Mouse (Mus musculus) MEL (cell line): ENCODE measurements around the gene Olfr215. TPM values are rescaled to one million over a fixed set of nuclear protein-coding genes. Genes with fewer than 3 reads are reported as not detected.
"Not testable (repeated sequence)": the region's sequence is repeated elsewhere in the genome, so short reads cannot be mapped to it uniquely, and the experiment has no call there.

Experiments
- DNase-seq: peaks from one replicate; pipeline ENCODE4 v3.0.0; 2011; ENCODE audit warnings: low read depth, low spot score
- H3K27ac ChIP-seq: 2 replicates; pipeline ENCODE4 v1.5.1; 2012; ENCODE audit warnings: low read depth, mild to moderate bottlenecking, control low read depth, low read length, moderate library complexity; ENCODE audit not compliant: control insufficient read depth
- H3K27me3 ChIP-seq, 2 experiments: fragments of 150-350 bp in 1 of 2; sonication (generic) in 1 of 2; 2 replicates each; pipeline ENCODE4 v1.6.1; 2012; ENCODE audit warnings: low read length in 2 of 2, mild to moderate bottlenecking in 2 of 2, improper control_type of control experiment in 1 of 2, moderate library complexity in 1 of 2; ENCODE audit not compliant: insufficient read depth in 2 of 2, control insufficient read depth in 1 of 2
- H3K36me3 ChIP-seq, 2 experiments: 2 replicates each; pipeline ENCODE4 v1.6.1; 2012 to 2014; ENCODE audit warnings: low read length in 2 of 2, improper control_type of control experiment in 1 of 2, inconsistent platforms in 1 of 2, mild to moderate bottlenecking in 1 of 2; ENCODE audit not compliant: insufficient read depth in 2 of 2, control insufficient read depth in 1 of 2
- H3K4me1 ChIP-seq, 2 experiments: fragments of 150-350 bp in 1 of 2; sonication (generic) in 1 of 2; 2 replicates each; pipeline ENCODE4 v1.6.1; 2012; ENCODE audit warnings: low read length in 2 of 2, improper control_type of control experiment in 1 of 2, mild to moderate bottlenecking in 1 of 2; ENCODE audit not compliant: insufficient read depth in 2 of 2, control insufficient read depth in 1 of 2
- H3K4me3 ChIP-seq, 2 experiments: fragments of 150-350 bp in 1 of 2; sonication (generic) in 1 of 2; 2 replicates each; pipeline ENCODE4 v1.5.1; 2012; ENCODE audit warnings: low read depth in 2 of 2, low read length in 2 of 2, mild to moderate bottlenecking in 2 of 2, moderate library complexity in 2 of 2, control low read depth in 1 of 2, improper control_type of control experiment in 1 of 2; ENCODE audit not compliant: control insufficient read depth in 1 of 2, insufficient read depth in 1 of 2
- H3K79me2 ChIP-seq: 2 replicates; pipeline ENCODE4 v1.6.1; 2012; ENCODE audit warnings: mild to moderate bottlenecking, low read length, moderate library complexity; ENCODE audit not compliant: control insufficient read depth, poor library complexity, insufficient read depth
- H3K9ac ChIP-seq: 2 replicates; pipeline ENCODE4 v1.6.1; 2012; ENCODE audit warnings: low read depth, mild to moderate bottlenecking, control low read depth, low read length, moderate library complexity; ENCODE audit not compliant: control insufficient read depth, poor library complexity, severe bottlenecking
- H3K9me3 ChIP-seq: fragments of 150-350 bp; sonication (generic); replicated peaks from 2 replicates; pipeline ENCODE4 v1.6.1; 2012; ENCODE audit warnings: mild to moderate bottlenecking, low read length, improper control_type of control experiment, moderate library complexity; ENCODE audit not compliant: insufficient read depth
- BHLHE40 ChIP-seq: IDR thresholded peaks from 2 replicates; pipeline ENCODE4 v1.6.1; 2012; ENCODE audit warnings: low read depth, mild to moderate bottlenecking, inconsistent platforms, low read length, improper control_type of control experiment, borderline replicate concordance
- CTCF ChIP-seq, 3 experiments: IDR thresholded peaks in 2 of 3; conservative IDR thresholded peaks in 1 of 3; 2 replicates each; pipeline ENCODE4 v1.5.1; 2011 to 2012; ENCODE audit warnings: low read length in 3 of 3, low read depth in 2 of 3, mild to moderate bottlenecking in 2 of 3, improper control_type of control experiment in 1 of 3, inconsistent platforms in 1 of 3, mixed read lengths in 1 of 3, moderate library complexity in 1 of 3; ENCODE audit not compliant: control insufficient read depth in 1 of 3, insufficient read depth in 1 of 3, poor library complexity in 1 of 3, severe bottlenecking in 1 of 3
- ELF1 ChIP-seq: IDR thresholded peaks from 2 replicates; pipeline ENCODE4 v1.6.1; 2014; ENCODE audit warnings: low read depth, mild to moderate bottlenecking, inconsistent platforms, low read length, improper control_type of control experiment, moderate library complexity
- EP300 ChIP-seq, 2 experiments: IDR thresholded peaks; 2 replicates each; pipeline ENCODE4 v1.6.1; 2011; ENCODE audit warnings: improper control_type of control experiment in 2 of 2, low read length in 2 of 2, low read depth in 1 of 2, mild to moderate bottlenecking in 1 of 2
- JUND ChIP-seq: IDR thresholded peaks from 2 replicates; pipeline ENCODE4 v1.6.1; 2011; ENCODE audit warnings: low read depth, mild to moderate bottlenecking, improper control_type of control experiment, low read length
- KAT2A ChIP-seq: conservative IDR thresholded peaks from 2 replicates; pipeline ENCODE4 v1.6.1; 2012; ENCODE audit warnings: low read depth, low read length, improper control_type of control experiment, inconsistent platforms
- MAFK ChIP-seq: IDR thresholded peaks from 2 replicates; pipeline ENCODE4 v1.6.1; 2011; ENCODE audit warnings: low read depth, mild to moderate bottlenecking, low read length, improper control_type of control experiment, borderline replicate concordance
- MXI1 ChIP-seq: IDR thresholded peaks from 2 replicates; pipeline ENCODE4 v1.6.1; 2011; ENCODE audit warnings: mild to moderate bottlenecking, low read depth, low read length, improper control_type of control experiment
- NELFE ChIP-seq: IDR thresholded peaks from 2 replicates; pipeline ENCODE4 v1.6.1; 2011; ENCODE audit warnings: low read depth, low read length, improper control_type of control experiment
- SIN3A ChIP-seq: IDR thresholded peaks from 2 replicates; pipeline ENCODE4 v1.6.1; 2012; ENCODE audit warnings: low read length, improper control_type of control experiment, inconsistent platforms
- SMC3 ChIP-seq: IDR thresholded peaks from 2 replicates; pipeline ENCODE4 v1.6.1; 2011; ENCODE audit warnings: low read depth, low read length, improper control_type of control experiment
- TCF12 ChIP-seq: IDR thresholded peaks from 2 replicates; pipeline ENCODE4 v1.6.1; 2014; ENCODE audit warnings: low read depth, mild to moderate bottlenecking, inconsistent platforms, low read length, improper control_type of control experiment, moderate library complexity
- UBTF ChIP-seq: IDR thresholded peaks from 2 replicates; pipeline ENCODE4 v1.6.1; 2012; ENCODE audit warnings: low read depth, mild to moderate bottlenecking, inconsistent platforms, low read length, improper control_type of control experiment, moderate library complexity, borderline replicate concordance; ENCODE audit not compliant: insufficient read depth
- USF2 ChIP-seq, 2 experiments: IDR thresholded peaks; 2 replicates each; pipeline ENCODE4 v1.6.1; 2011 to 2012; ENCODE audit warnings: improper control_type of control experiment in 2 of 2, low read length in 2 of 2, borderline replicate concordance in 1 of 2, inconsistent platforms in 1 of 2, low read depth in 1 of 2, mild to moderate bottlenecking in 1 of 2; ENCODE audit not compliant: insufficient read depth in 1 of 2
- ZKSCAN1 ChIP-seq: IDR thresholded peaks from 2 replicates; pipeline ENCODE4 v1.6.1; 2012; ENCODE audit warnings: low read depth, mild to moderate bottlenecking, inconsistent platforms, low read length, improper control_type of control experiment, moderate library complexity
- polyA plus RNA-seq, 2 experiments: library from polyadenylated mRNA; stranded (reverse) in 1 of 2; unstranded in 1 of 2; fragments of >175 nt in 1 of 2; fragments of >200 nt in 1 of 2; gene quantifications; 2 replicates each; pipeline versions ENCODE4 v1.2.1 to v1.2.4; 2012; ENCODE audit warnings: low replicate concordance in 2 of 2, low read depth in 1 of 2; ENCODE audit not compliant: insufficient read length in 2 of 2, insufficient read depth in 1 of 2, missing spikeins in 1 of 2
- total RNA-seq: library from RNA; depleted of rRNA; stranded (reverse); fragments of 300-350 nt; gene quantifications from 2 replicates; pipeline ENCODE4 v1.2.3, GENCODE M21; 2012

Gene Olfr215
- total and polyA plus RNA-seq, 3 experiments, result 0.04 TPM; not detected in 2

- H3K9ac ChIP-seq, result no peak overlapping the region
- DNase-seq, result no peak
Measured at GRCm38 (mm10) chr6:116629766-116630165, 45.8 kb upstream of the Olfr215 start.

GRCm38 (mm10) chr6:116628539-116629171 lies 44.7 kb upstream of the Olfr215 start, which contains the start of gene Zfp422:
Zfp422 (minus strand) TSS chr6:116628999.
- H3K36me3 ChIP-seq, result no peaks in the 10 kb centered on the region
- H3K27ac ChIP-seq, result no peak within 1 kb of the TSS
- H3K9ac ChIP-seq, result no peak within 1 kb of the TSS
- no peak for DNase-seq
- no peaks in the 10 kb centered on the region for H3K9me3 ChIP-seq
- no peaks in the 10 kb centered on the region for H3K4me1 ChIP-seq
- no peak for TF ChIP-seq MXI1
- TF ChIP-seq SMC3, result no peak
- TF ChIP-seq UBTF, result no peak
- no peak for TF ChIP-seq ZKSCAN1
- TF ChIP-seq EP300 (IDR thresholded peaks at IDR 0.05; ENCODE audit: low read depth in 1 of 2, low read length in 2 of 2), result no peak
- no peak for TF ChIP-seq CTCF (IDR thresholded peaks at IDR 0.05 in 2 of 3, conservative IDR thresholded peaks at IDR 0.05 in 1 of 3; ENCODE audit: control insufficient read depth in 1 of 3, insufficient read depth in 1 of 3, low read depth in 2 of 3, low read length in 3 of 3, poor library complexity in 1 of 3, severe bottlenecking in 1 of 3)
- no peak for TF ChIP-seq MAFK
- TF ChIP-seq KAT2A, result no peak
- no peak for TF ChIP-seq TCF12
- TF ChIP-seq JUND, result no peak
- H3K27me3 ChIP-seq, result no peaks in the 10 kb centered on the region
- H3K4me3 ChIP-seq, result no peak within 1 kb of the TSS
- H3K79me2 ChIP-seq, result no peaks in the 10 kb centered on the region

More at GRCm38 (mm10) chr6:116629766-116630165, 45.8 kb upstream of the Olfr215 start:
- Histone ChIP-seq H3K27ac (no peak overlapping the region), H3K27me3 (no peaks in the 10 kb centered on the region), H3K4me1 (no peaks in the 10 kb centered on the region), H3K4me3 (no peak overlapping the region), H3K36me3 (no peaks in the 10 kb centered on the region)
- TF ChIP-seq JUND (no peak), CTCF (IDR thresholded peaks at IDR 0.05 in 2 of 3, conservative IDR thresholded peaks at IDR 0.05 in 1 of 3; ENCODE audit: control insufficient read depth in 1 of 3, insufficient read depth in 1 of 3, low read depth in 2 of 3, low read length in 3 of 3, poor library complexity in 1 of 3, severe bottlenecking in 1 of 3) (no peak), TCF12 (no peak), KAT2A (no peak), ZKSCAN1 (no peak)
- TF ChIP-seq, all 39 proteins: peak for 0
- H3K9me3 ChIP-seq, result no peaks in the 10 kb centered on the region
- no peaks in the 10 kb centered on the region for H3K79me2 ChIP-seq

GRCm38 (mm10) chr6:116628095-116628494 lies 44.1 kb upstream of the Olfr215 start:
- Histone ChIP-seq H3K27me3 (no peaks in the 10 kb centered on the region), H3K4me1 (no peaks in the 10 kb centered on the region), H3K4me3 (no peak overlapping the region), H3K9me3 (no peaks in the 10 kb centered on the region), H3K27ac (no peak overlapping the region), H3K9ac (no peak overlapping the region), H3K79me2 (no peaks in the 10 kb centered on the region), H3K36me3 (no peaks in the 10 kb centered on the region)
- no peak for DNase-seq
- TF ChIP-seq EP300 (IDR thresholded peaks at IDR 0.05; ENCODE audit: low read depth in 1 of 2, low read length in 2 of 2) (no peak), USF2 (IDR thresholded peaks at IDR 0.05; ENCODE audit: borderline replicate concordance in 1 of 2, insufficient read depth in 1 of 2, low read depth in 1 of 2, low read length in 2 of 2) (no peak), ELF1 (no peak), SIN3A (no peak), NELFE (no peak), BHLHE40 (no peak)

GRCm38 (mm10) chr6:116626417-116626816 lies 42.4 kb upstream of the Olfr215 start:
- H3K4me1 ChIP-seq, H3K4me3 ChIP-seq, H3K27me3 ChIP-seq, H3K9ac ChIP-seq, H3K9me3 ChIP-seq, DNase-seq, H3K27ac ChIP-seq, H3K79me2 ChIP-seq, H3K36me3 ChIP-seq: not testable (repeated sequence)
